Mouse (Mus musculus): Measurements from ENCODE around the gene P3h3. TPM values are rescaled to one million over a fixed set of nuclear protein-coding genes. Genes with fewer than 3 reads are reported as not detected.
"Not testable (repeated sequence)": the region's sequence is repeated elsewhere in the genome, so short reads cannot be mapped to it uniquely, and the experiment has no call there.

Gene P3h3
- polyA plus RNA-seq, 1 experiment: 26.8 TPM

GRCm38 (mm10) chr6:124803061-124803460 lies 54.5 kb downstream of the P3h3 start:
- no peak for TF ChIP-seq POLR2A (IDR thresholded peaks at IDR 0.05; ENCODE audit: control insufficient read depth, extremely low read depth, insufficient read depth, low read length, poor library complexity)
- TF ChIP-seq CTCF (IDR thresholded peaks at IDR 0.05; ENCODE audit: borderline replicate concordance, control insufficient read depth, extremely low read depth, insufficient read depth, low read length, poor library complexity): no peak
- no peaks in the 10 kb centered on the region for H3K27me3 ChIP-seq (ENCODE audit: control insufficient read depth, insufficient read depth, low read length)
- H3K4me3 ChIP-seq (ENCODE audit: control insufficient read depth, insufficient read depth, low read length): no peak overlapping the region
- no peaks in the 10 kb centered on the region for H3K36me3 ChIP-seq (ENCODE audit: control insufficient read depth, insufficient read depth, low read length)
- 92% methylated on average over 3 of the region's 3 CpGs for WGBS
- no peak overlapping the region for H3K27ac ChIP-seq (ENCODE audit: control insufficient read depth, insufficient read depth, low read length)
- H3K4me1 ChIP-seq (replicated peaks; ENCODE audit: control insufficient read depth, insufficient read depth, low read length): peaks cover 3% of the 10 kb centered on the region
- no peak for DNase-seq

GRCm38 (mm10) chr6:124802400-124802799 lies 55.2 kb downstream of the P3h3 start:
- not testable (repeated sequence) for H3K27me3 ChIP-seq (ENCODE audit: control insufficient read depth, insufficient read depth, low read length); H3K4me3 ChIP-seq (ENCODE audit: control insufficient read depth, insufficient read depth, low read length); DNase-seq; H3K27ac ChIP-seq (ENCODE audit: control insufficient read depth, insufficient read depth, low read length); H3K4me1 ChIP-seq (replicated peaks; ENCODE audit: control insufficient read depth, insufficient read depth, low read length); H3K36me3 ChIP-seq (ENCODE audit: control insufficient read depth, insufficient read depth, low read length)
- 45% methylated on average over 6 of the region's 9 CpGs for WGBS

- no peak for TF ChIP-seq CTCF (IDR thresholded peaks at IDR 0.05; ENCODE audit: borderline replicate concordance, control insufficient read depth, extremely low read depth, insufficient read depth, low read length, poor library complexity)
- TF ChIP-seq POLR2A (IDR thresholded peaks at IDR 0.05; ENCODE audit: control insufficient read depth, extremely low read depth, insufficient read depth, low read length, poor library complexity): no peak
Measured at GRCm38 (mm10) chr6:124796200-124796599, 61.4 kb downstream of the P3h3 start.

GRCm38 (mm10) chr6:124795781-124796180 lies 61.8 kb downstream of the P3h3 start:
- no peaks in the 10 kb centered on the region for H3K27me3 ChIP-seq (ENCODE audit: control insufficient read depth, insufficient read depth, low read length)
- no peaks in the 10 kb centered on the region for H3K4me1 ChIP-seq (replicated peaks; ENCODE audit: control insufficient read depth, insufficient read depth, low read length)
- no peak for TF ChIP-seq CTCF (IDR thresholded peaks at IDR 0.05; ENCODE audit: borderline replicate concordance, control insufficient read depth, extremely low read depth, insufficient read depth, low read length, poor library complexity)
- no peak for TF ChIP-seq POLR2A (IDR thresholded peaks at IDR 0.05; ENCODE audit: control insufficient read depth, extremely low read depth, insufficient read depth, low read length, poor library complexity)
- DNase-seq: no peak
- no peaks in the 10 kb centered on the region for H3K36me3 ChIP-seq (ENCODE audit: control insufficient read depth, insufficient read depth, low read length)
- no peak overlapping the region for H3K27ac ChIP-seq (ENCODE audit: control insufficient read depth, insufficient read depth, low read length)
- 89% methylated on average over 4 of the region's 4 CpGs for WGBS
- no peak overlapping the region for H3K4me3 ChIP-seq (ENCODE audit: control insufficient read depth, insufficient read depth, low read length)

More at GRCm38 (mm10) chr6:124796200-124796599, 61.4 kb downstream of the P3h3 start:
- no peak for DNase-seq
- H3K4me3 ChIP-seq (ENCODE audit: control insufficient read depth, insufficient read depth, low read length): no peak overlapping the region
- H3K36me3 ChIP-seq (ENCODE audit: control insufficient read depth, insufficient read depth, low read length): no peaks in the 10 kb centered on the region
- H3K4me1 ChIP-seq (replicated peaks; ENCODE audit: control insufficient read depth, insufficient read depth, low read length): no peaks in the 10 kb centered on the region
- no peaks in the 10 kb centered on the region for H3K27me3 ChIP-seq (ENCODE audit: control insufficient read depth, insufficient read depth, low read length)
- no peak overlapping the region for H3K27ac ChIP-seq (ENCODE audit: control insufficient read depth, insufficient read depth, low read length)
- 89% methylated on average over 2 of the region's 2 CpGs for WGBS

- Histone ChIP-seq H3K36me3 (ENCODE audit: control insufficient read depth, insufficient read depth, low read length) (no peaks in the 10 kb centered on the region), H3K27me3 (ENCODE audit: control insufficient read depth, insufficient read depth, low read length) (no peaks in the 10 kb centered on the region), H3K4me3 (ENCODE audit: control insufficient read depth, insufficient read depth, low read length) (no peak overlapping the region), H3K4me1 (replicated peaks; ENCODE audit: control insufficient read depth, insufficient read depth, low read length) (no peaks in the 10 kb centered on the region), H3K27ac (ENCODE audit: control insufficient read depth, insufficient read depth, low read length) (no peak overlapping the region)
- WGBS: 95% methylated on average over 3 of the region's 3 CpGs
- no peak for DNase-seq
- TF ChIP-seq CTCF (IDR thresholded peaks at IDR 0.05; ENCODE audit: borderline replicate concordance, control insufficient read depth, extremely low read depth, insufficient read depth, low read length, poor library complexity) (no peak), POLR2A (IDR thresholded peaks at IDR 0.05; ENCODE audit: control insufficient read depth, extremely low read depth, insufficient read depth, low read length, poor library complexity) (no peak)
Measured at GRCm38 (mm10) chr6:124791911-124792310, 65.6 kb downstream of the P3h3 start.

Other genes with a start within 250 kb of the P3h3 start
- gene C1s2, start 221.7 kb downstream of the P3h3 start, polyA plus RNA-seq (2012; rRNA removed): 0.08 and 0.13 TPM in 2 replicates
- 173 and 184 TPM in 2 replicates for gene Lpcat3, start 194.7 kb downstream of the P3h3 start, polyA plus RNA-seq (2012; rRNA removed)
- 203 and 210 TPM in 2 replicates for gene Emg1, start 145.6 kb downstream of the P3h3 start, polyA plus RNA-seq (2012; rRNA removed)
- 150 and 171 TPM in 2 replicates for gene Phb2, start 145.4 kb downstream of the P3h3 start, polyA plus RNA-seq (2012; rRNA removed)
- 210 and 212 TPM in 2 replicates for gene Ptpn6, start 119.0 kb downstream of the P3h3 start, polyA plus RNA-seq (2012; rRNA removed)
- 265 and 352 TPM in 2 replicates for gene Grcc10, start 116.4 kb downstream of the P3h3 start, polyA plus RNA-seq (2012; rRNA removed)
- not detected in 2 replicates for gene Gm45234, start 101.7 kb downstream of the P3h3 start, polyA plus RNA-seq (2012; rRNA removed)
- 48.3 and 51.6 TPM in 2 replicates for gene Atn1, start 101.2 kb downstream of the P3h3 start, polyA plus RNA-seq (2012; rRNA removed)
- gene Eno2, start 88.1 kb downstream of the P3h3 start, polyA plus RNA-seq (2012; rRNA removed): 10.2 and 12.9 TPM in 2 replicates
- 4.0 and 5.5 TPM in 2 replicates for gene Lrrc23, start 78.0 kb downstream of the P3h3 start, polyA plus RNA-seq (2012; rRNA removed)
- gene Spsb2, start 49.1 kb downstream of the P3h3 start, polyA plus RNA-seq (2012; rRNA removed): 7.1 and 8.1 TPM in 2 replicates
- 171 and 181 TPM in 2 replicates for gene Tpi1, start 43.5 kb downstream of the P3h3 start, polyA plus RNA-seq (2012; rRNA removed)
- gene Usp5, start 28.3 kb downstream of the P3h3 start, polyA plus RNA-seq (2012; rRNA removed): 118 and 121 TPM in 2 replicates
- 202 and 248 TPM in 2 replicates for gene Cdca3, start 28.2 kb downstream of the P3h3 start, polyA plus RNA-seq (2012; rRNA removed)
- 2.8 and 4.0 TPM in 2 replicates for gene Gnb3, start 17.5 kb downstream of the P3h3 start, polyA plus RNA-seq (2012; rRNA removed)
- gene Gpr162, start 6.2 kb upstream of the P3h3 start, polyA plus RNA-seq (2012; rRNA removed): 136 and 138 TPM in 2 replicates
- gene Cd4, start 30.5 kb upstream of the P3h3 start, polyA plus RNA-seq (2012; rRNA removed): 549 and 565 TPM in 2 replicates
- gene Lag3, start 54.0 kb upstream of the P3h3 start, polyA plus RNA-seq (2012; rRNA removed): 27.7 and 30.1 TPM in 2 replicates
- 1,595 and 1,797 TPM in 2 replicates for gene Ptms, start 62.4 kb upstream of the P3h3 start, polyA plus RNA-seq (2012; rRNA removed)
- 404 and 428 TPM in 2 replicates for gene Mlf2, start 73.6 kb upstream of the P3h3 start, polyA plus RNA-seq (2012; rRNA removed)
- gene Cops7a, start 107.8 kb upstream of the P3h3 start, polyA plus RNA-seq (2012; rRNA removed): 168 and 199 TPM in 2 replicates
- gene Pianp, start 138.9 kb upstream of the P3h3 start, polyA plus RNA-seq (2012; rRNA removed): 5.1 and 5.5 TPM in 2 replicates
- 117 and 126 TPM in 2 replicates for gene Zfp384, start 151.4 kb upstream of the P3h3 start, polyA plus RNA-seq (2012; rRNA removed)
- 96.8 and 99.4 TPM in 2 replicates for gene Ing4, start 182.0 kb upstream of the P3h3 start, polyA plus RNA-seq (2012; rRNA removed)
- gene Acrbp, start 191.9 kb upstream of the P3h3 start, polyA plus RNA-seq (2012; rRNA removed): 70.8 and 89.5 TPM in 2 replicates
- 35.7 and 40.0 TPM in 2 replicates for gene Lpar5, start 210.2 kb upstream of the P3h3 start, polyA plus RNA-seq (2012; rRNA removed)
- gene Chd4, start 238.2 kb upstream of the P3h3 start, polyA plus RNA-seq (2012; rRNA removed): 127 and 211 TPM in 2 replicates